Mouse (Mus musculus) midbrain, embryonic 11.5 days (tissue): ENCODE results near the gene Mnd1. TPM values are rescaled to one million over a fixed set of nuclear protein-coding genes. Genes with fewer than 3 reads are reported as not detected.

Experiments used
- ATAC-seq: fragments of 200-750 bp; cut with Nextera tagmentation; 2 replicates; pipeline ENCODE4 v1.8.0; 2017; ENCODE audit warnings: moderate TSS enrichment, moderate library complexity; ENCODE audit not compliant: low FRiP score
- DNase-seq: peaks from one replicate; pipeline ENCODE4 v3.0.0; 2015; ENCODE audit warnings: low spot score; ENCODE audit errors: missing footprints
- H3K27ac ChIP-seq: fragments of 300-500 bp; sonication (generic); 2 replicates; pipeline ENCODE4 v1.5.1; 2014; ENCODE audit warnings: low read depth, low read length
- H3K27me3 ChIP-seq: fragments of 300-500 bp; sonication (generic); 2 replicates; pipeline ENCODE4 v1.6.1; 2014; ENCODE audit warnings: mild to moderate bottlenecking, low read length, moderate library complexity, mixed read lengths; ENCODE audit not compliant: control insufficient read depth, insufficient read depth
- H3K36me3 ChIP-seq: fragments of 300-500 bp; sonication (generic); 2 replicates; pipeline ENCODE4 v1.6.1; 2014; ENCODE audit warnings: mild to moderate bottlenecking, low read length, moderate library complexity, mixed read lengths; ENCODE audit not compliant: control insufficient read depth, insufficient read depth
- H3K4me1 ChIP-seq: fragments of 300-500 bp; sonication (generic); 2 replicates; pipeline ENCODE4 v1.6.1; 2014; ENCODE audit warnings: low read length; ENCODE audit not compliant: control insufficient read depth, insufficient read depth
- H3K4me2 ChIP-seq: fragments of 300-500 bp; sonication (generic); 2 replicates; pipeline ENCODE4 v1.6.1; 2014; ENCODE audit warnings: mild to moderate bottlenecking, moderate library complexity
- H3K4me3 ChIP-seq: fragments of 300-500 bp; sonication (generic); 2 replicates; pipeline ENCODE4 v1.5.1; 2014; ENCODE audit warnings: low read depth, low read length
- H3K9ac ChIP-seq: fragments of 300-500 bp; sonication (generic); 2 replicates; pipeline ENCODE4 v1.6.1; 2014; ENCODE audit warnings: low read length
- H3K9me3 ChIP-seq: fragments of 300-500 bp; sonication (generic); 2 replicates; pipeline ENCODE4 v1.6.1; 2016; ENCODE audit warnings: low read length; ENCODE audit not compliant: control insufficient read depth
- WGBS: fragments of 180-500 bp; shearing (Covaris S2); extraction: QIAGEN DNeasy Blood & Tissue Kit; methylation state at CpG from one replicate; pipeline ENCODE4 v1.1.7; 2014; 5-methylcytosine and 5-hydroxymethylcytosine counted together
- polyA plus RNA-seq: library from polyadenylated mRNA; unstranded; fragments of >200 nt; fragmentation: Nextera tagmentation; extraction: Ambion mirVana; gene quantifications from 2 replicates; pipeline ENCODE4 v1.2.1, GENCODE M21; 2014

Mnd1 gene
- polyA plus RNA-seq, 1 experiment from 2014 or later, result 10.8 TPM

DNA sequence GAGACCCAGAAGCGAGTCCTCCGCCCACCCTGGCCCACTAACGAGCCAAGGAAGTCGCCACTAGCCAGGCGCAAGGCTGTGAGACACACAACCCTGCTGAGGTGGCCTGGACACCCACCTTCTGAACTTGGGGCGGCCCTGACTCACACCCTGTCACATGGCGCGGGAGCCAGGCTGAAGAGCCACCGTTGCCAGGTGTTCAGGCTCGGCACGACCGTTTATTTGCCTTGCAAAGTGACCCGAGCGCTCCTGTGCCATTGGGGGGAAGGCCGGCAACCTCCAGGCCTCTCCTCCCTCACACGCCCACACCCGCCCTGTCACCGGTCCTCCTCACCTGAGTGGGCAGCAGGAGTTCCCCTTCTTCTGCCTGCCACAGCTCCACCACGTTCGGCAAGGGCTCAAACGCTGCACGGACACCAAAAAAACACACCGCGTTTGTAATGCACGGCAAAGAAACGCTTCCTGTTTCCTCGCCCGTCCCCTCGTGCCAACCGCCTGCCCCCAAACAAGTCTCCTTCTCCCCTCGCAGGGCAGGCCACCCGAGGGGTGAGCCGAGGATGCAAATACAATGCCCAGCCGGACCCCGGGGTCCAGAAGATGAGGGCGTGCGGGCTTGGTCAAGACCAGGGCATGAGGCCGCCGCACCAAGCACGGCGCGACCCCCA is 116.5 kb downstream of the Mnd1 start:
- H3K36me3 ChIP-seq, result no peaks in the 10 kb centered on the region
- under 1% methylated on average over 42 of the region's 42 CpGs for WGBS
- H3K27me3 ChIP-seq, result no peaks in the 10 kb centered on the region; the same call in 1 of the 2 replicates
- peak overlapping the region; percentile 90 for H3K4me2 ChIP-seq
- H3K9me3 ChIP-seq, result no peaks in the 10 kb centered on the region
- DNase-seq (peak; percentile 96), ATAC-seq (peak; percentile 34)
- H3K27ac ChIP-seq, result peak overlapping the region; percentile 89
- H3K4me3 ChIP-seq, result peak overlapping the region; percentile 96
- peaks cover 24% of the 10 kb centered on the region for H3K4me1 ChIP-seq
- H3K9ac ChIP-seq, result peak overlapping the region; percentile 99

DNA sequence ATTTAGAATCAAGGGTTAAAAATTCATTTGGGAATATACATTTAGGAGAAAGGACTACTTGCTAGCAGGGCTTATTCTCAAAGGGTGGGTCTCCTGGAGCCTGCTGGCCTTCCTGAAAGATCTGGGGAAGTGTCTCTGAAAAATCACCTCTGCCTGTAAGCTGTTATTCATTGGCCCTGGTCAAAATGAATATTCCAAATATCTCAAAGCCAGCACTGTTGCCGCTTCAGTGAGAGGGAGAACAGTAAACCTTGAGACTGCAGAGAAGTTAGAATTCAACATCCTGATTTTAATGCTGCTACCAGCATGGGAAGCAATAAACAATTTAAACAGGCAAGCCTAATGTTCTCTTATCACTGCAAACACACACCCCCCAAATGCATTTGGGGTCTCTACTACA is 117.5 kb downstream of the Mnd1 start:
- H3K9me3 ChIP-seq, result no peaks in the 10 kb centered on the region
- H3K9ac ChIP-seq, result peak overlapping the region; percentile 99
- no peaks in the 10 kb centered on the region; the same call in 1 of the 2 replicates for H3K27me3 ChIP-seq
- WGBS, result 54% methylated on average over 1 of the region's 1 CpGs
- no peak overlapping the region for H3K27ac ChIP-seq
- ATAC-seq (no peak), DNase-seq (peak; percentile 80)
- peaks cover 33% of the 10 kb centered on the region for H3K4me1 ChIP-seq
- H3K4me2 ChIP-seq, result peak overlapping the region; percentile 90
- H3K36me3 ChIP-seq, result no peaks in the 10 kb centered on the region
- H3K4me3 ChIP-seq, result peak overlapping the region; percentile 96

Other genes with a start within 250 kb of the Mnd1 start
- 67.1 and 76.3 TPM in 2 replicates for gene Tmem131l, start 115.6 kb downstream of the Mnd1 start, polyA plus RNA-seq
- 0.83 and 1.4 TPM in 2 replicates for gene Gm6525, start 18.3 kb upstream of the Mnd1 start, polyA plus RNA-seq
- gene Trim2, start 151.1 kb upstream of the Mnd1 start, polyA plus RNA-seq, result 128 and 137 TPM in 2 replicates